ENCODE assay signal across 16 mouse cellular contexts in the genomic region with DNA sequence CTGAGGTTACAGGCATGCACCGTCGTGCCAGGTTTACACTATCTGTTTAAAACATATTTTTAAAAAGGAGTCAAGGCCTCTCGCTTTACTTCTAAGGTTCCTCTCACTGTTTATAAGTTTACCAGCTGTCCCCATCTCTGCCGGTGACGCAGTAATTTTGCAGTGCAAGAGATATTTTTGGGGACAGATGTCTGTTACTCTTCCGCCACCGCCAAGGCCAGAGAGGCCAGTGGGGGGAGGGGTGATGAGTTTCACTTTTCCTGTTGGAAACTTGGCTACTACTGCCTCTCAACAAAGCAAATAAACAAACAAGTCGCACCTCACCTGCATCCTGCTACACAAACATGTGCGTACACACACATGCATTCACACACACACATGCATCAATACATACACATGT.
DNase-seq lines count a peak whose midpoint lies in the region; ATAC-seq and TF ChIP-seq lines count a peak whose summit lies in the region.
"Had no signal": no experiment of that assay in that cellular context is flagged by ENCODE, and none has a peak within 500 bp of the region (broad histone marks: within the 10 kb centered on the region; RNA-seq: fewer than 3 reads in every experiment).

No protein-coding gene starts in this region.

- no peak overlapping the region for H3K4me2 ChIP-seq in heart, embryonic 12.5 days
- H3K4me2 ChIP-seq in stomach, postnatal 0 days (replicated peaks; ENCODE audit: low read depth), result no peak overlapping the region
- H3K4me2 ChIP-seq: neural tube, embryonic 15.5 days had no signal

- H3K4me3 ChIP-seq in heart, adult 2 months, result no peak overlapping the region
- no peak overlapping the region for H3K4me3 ChIP-seq in heart, embryonic 12.5 days
- H3K4me3 ChIP-seq in stomach, postnatal 0 days (ENCODE audit: low read depth, low read length), result no peak overlapping the region
- H3K4me3 ChIP-seq: left cerebral cortex, adult 2 months; neural tube, embryonic 15.5 days had no signal

- 0 out of 2 replicates have a peak, but pooled peaks have one; percentile 51 for TF ChIP-seq EP300 in heart, adult 2 months (IDR thresholded peaks at IDR 0.05; ENCODE audit: insufficient read depth, low read depth, low read length)
- no peak for TF ChIP-seq EP300 in stomach, postnatal 0 days (optimal IDR thresholded peaks at IDR 0.05)

- H3K9me3 ChIP-seq in heart, embryonic 12.5 days (replicated peaks), result no peaks in the 10 kb centered on the region
- no peaks in the 10 kb centered on the region for H3K9me3 ChIP-seq in stomach, postnatal 0 days (ENCODE audit: control insufficient read depth, low read length)
- H3K9me3 ChIP-seq: neural tube, embryonic 15.5 days had no signal

- no peak for ATAC-seq in heart, embryonic 12.5 days (ENCODE audit: insufficient number of reproducible peaks, low FRiP score)
- ATAC-seq in stomach, postnatal 0 days (ENCODE audit: low FRiP score, low TSS enrichment), result no peak
- ATAC-seq in megakaryocyte-erythroid progenitor cell, adult 5-6 weeks (replicated peaks; ENCODE audit: low FRiP score, low TSS enrichment, poor library complexity, severe bottlenecking), result no peak
- ATAC-seq: hindbrain, postnatal 0 days; midbrain, embryonic 16.5 days had no signal

- intact Hi-C loops in heart, adult 2 months (cut with DNase I), result no loop called here
- intact Hi-C loops in heart, postnatal 14 days (cut with DNase I), result no loop called here

- no peaks in the 10 kb centered on the region for H3K27me3 ChIP-seq in heart, adult 2 months (ENCODE audit: control insufficient read depth, insufficient read depth, low read length)
- H3K27me3 ChIP-seq in heart, embryonic 12.5 days (replicated peaks), result no peaks in the 10 kb centered on the region
- no peaks in the 10 kb centered on the region for H3K27me3 ChIP-seq in stomach, postnatal 0 days (ENCODE audit: control insufficient read depth, insufficient read depth, low read length)
- H3K27me3 ChIP-seq: neural tube, embryonic 15.5 days had no signal

- no peak for TF ChIP-seq CTCF in heart, adult 2 months (IDR thresholded peaks at IDR 0.05)
- no peak for TF ChIP-seq CTCF in stomach, postnatal 0 days (IDR thresholded peaks at IDR 0.05; ENCODE audit: low read depth)

- WGBS in heart, adult 2 months, result 24% methylated on average over 9 of the region's 9 CpGs
- WGBS in heart, embryonic 12.5 days, result 46% methylated on average over 9 of the region's 9 CpGs
- 60% methylated on average over 9 of the region's 9 CpGs for WGBS in stomach, postnatal 0 days

- no peaks in the 10 kb centered on the region for H3K79me2 ChIP-seq in heart, adult 2 months (replicated peaks; ENCODE audit: control insufficient read depth, insufficient read depth, low read length)

- peak; percentile 37 to 57 for DNase-seq in heart, adult 2 months
- DNase-seq in urinary bladder, adult 2 months (ENCODE audit: low spot score), result peak; percentile 2
- no peak for DNase-seq in urinary bladder, adult 18-20 months (ENCODE audit: low spot score in 2 of 2)
- peak; percentile 48 to 62 for DNase-seq in heart, postnatal 14 days
- peak; percentile 11 for DNase-seq in stomach, postnatal 0 days (ENCODE audit: low spot score)
- DNase-seq in thymus, postnatal 36 days, result no peak
- DNase-seq: B cell, adult 2 months; cerebellum, adult 9-11 months; spleen, adult 18-20 months; thymus, postnatal 4 days had no signal

- no peak overlapping the region for H3K9ac ChIP-seq in heart, adult 2 months (ENCODE audit: low read depth, low read length)
- no peak overlapping the region for H3K9ac ChIP-seq in heart, embryonic 12.5 days
- no peak overlapping the region for H3K9ac ChIP-seq in stomach, postnatal 0 days (ENCODE audit: low read length)
- H3K9ac ChIP-seq: neural tube, embryonic 15.5 days had no signal

- H3K4me1 ChIP-seq in heart, adult 2 months (ENCODE audit: control insufficient read depth, insufficient read depth, low read length), result peaks cover 1% of the 10 kb centered on the region; the same call in 1 of the 2 replicates
- peaks cover 10% of the 10 kb centered on the region for H3K4me1 ChIP-seq in heart, embryonic 12.5 days (replicated peaks)
- no peaks in the 10 kb centered on the region for H3K4me1 ChIP-seq in stomach, postnatal 0 days (replicated peaks; ENCODE audit: control insufficient read depth, insufficient read depth)

- H3K27ac ChIP-seq in heart, adult 2 months, result peak overlapping the region; percentile 8; the same call in 1 of the 2 replicates
- no peak overlapping the region for H3K27ac ChIP-seq in heart, embryonic 12.5 days (ENCODE audit: poor library complexity, severe bottlenecking)
- no peak overlapping the region for H3K27ac ChIP-seq in stomach, postnatal 0 days (replicated peaks)
- H3K27ac ChIP-seq: hindbrain, postnatal 0 days; left cerebral cortex, adult 2 months; neural tube, embryonic 15.5 days had no signal

- TF ChIP-seq POLR2A in heart, adult 2 months (IDR thresholded peaks at IDR 0.05; ENCODE audit: insufficient read depth, low read depth, low read length), result no peak

- no peaks in the 10 kb centered on the region; the same call in 1 of the 2 replicates for H3K36me3 ChIP-seq in heart, adult 2 months (ENCODE audit: control insufficient read depth, insufficient read depth, low read length)
- no peaks in the 10 kb centered on the region for H3K36me3 ChIP-seq in heart, embryonic 12.5 days
- no peaks in the 10 kb centered on the region for H3K36me3 ChIP-seq in stomach, postnatal 0 days (ENCODE audit: control insufficient read depth, insufficient read depth, low read length)
- H3K36me3 ChIP-seq: neural tube, embryonic 15.5 days had no signal

Comparison
In these comparisons a context has a peak if more than half of its experiments do, and no peak if none do; other contexts are left out.
1. DNase-seq: peak in heart, adult 2 months (2 of 2), urinary bladder, adult 2 months (single experiment), heart, postnatal 14 days (2 of 2) and stomach, postnatal 0 days (single experiment); none in urinary bladder, adult 18-20 months (0 of 2) and thymus, postnatal 36 days (0 of 2).